Mouse (Mus musculus): ENCODE measurements around the gene Rbfox3.

Gene Rbfox3

DNA sequence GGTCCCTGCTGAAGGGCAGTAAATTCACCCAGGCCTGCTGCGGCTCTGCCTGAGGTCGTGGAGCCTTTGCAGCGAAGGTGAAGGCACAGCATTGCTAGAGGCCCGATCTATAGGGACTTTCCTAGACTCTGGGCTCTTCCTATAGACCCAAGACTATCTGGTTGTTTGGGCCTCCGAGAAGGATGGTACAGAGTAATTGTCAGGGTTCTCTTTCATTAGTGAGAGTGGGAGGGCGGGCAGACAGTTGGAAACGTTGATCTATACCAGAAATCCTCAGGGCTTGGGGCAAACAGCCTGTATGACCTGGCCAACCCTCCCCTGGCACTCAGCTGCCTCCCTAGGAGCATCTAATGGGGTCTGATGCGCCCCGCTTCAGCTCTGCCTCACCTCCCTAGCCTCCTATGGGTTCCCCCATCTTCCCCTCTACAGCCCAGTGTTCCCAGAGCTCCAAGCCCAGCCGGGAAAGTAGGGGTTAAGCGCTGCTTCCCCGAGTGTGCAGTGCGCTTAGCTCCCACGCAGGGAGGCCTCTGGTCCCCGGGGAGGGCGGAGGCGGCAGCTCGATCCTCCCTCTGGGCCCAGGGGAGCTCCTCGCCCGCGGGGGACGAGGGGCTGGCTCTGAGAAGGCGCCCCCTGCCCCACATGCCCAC is 4.5 kb downstream of the Rbfox3 start:
- no peak for ATAC-seq (ENCODE audit: insufficient number of reproducible peaks, low FRiP score, low TSS enrichment)

DNA sequence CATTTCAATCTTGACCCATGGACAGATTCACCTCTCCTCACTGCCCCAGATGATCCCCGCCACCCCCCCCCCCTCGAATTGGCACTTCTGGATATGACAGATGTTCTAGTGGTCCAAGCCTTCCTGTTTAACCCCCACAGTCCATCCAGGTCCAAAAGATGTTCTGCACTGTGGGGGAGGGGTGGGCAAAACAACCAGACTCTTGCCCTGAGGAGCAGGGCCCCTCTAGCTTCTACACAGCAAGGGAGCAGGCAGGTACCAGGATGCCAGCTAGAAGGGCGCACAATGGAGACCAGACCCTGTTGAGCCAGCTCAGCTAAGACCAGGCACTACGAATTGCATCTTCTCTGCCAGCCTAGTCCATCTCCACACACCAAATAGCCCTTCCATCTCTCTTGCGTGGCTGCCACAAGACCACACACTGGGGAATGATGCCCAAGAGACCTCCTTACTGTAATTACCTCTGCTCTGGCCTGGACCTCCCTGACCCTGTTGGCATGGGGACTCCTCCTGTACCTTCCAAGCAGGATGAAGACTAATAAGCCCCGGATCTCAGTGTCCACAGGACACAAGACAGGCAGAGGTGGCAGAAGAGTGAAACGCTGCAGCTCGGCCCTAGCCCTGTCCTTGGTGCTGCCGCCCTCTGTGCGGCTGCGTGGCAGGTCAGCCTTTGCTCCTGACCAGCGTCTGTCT is 5.1 kb downstream of the Rbfox3 start:
- ATAC-seq (ENCODE audit: insufficient number of reproducible peaks, low FRiP score, low TSS enrichment) = no peak

DNA sequence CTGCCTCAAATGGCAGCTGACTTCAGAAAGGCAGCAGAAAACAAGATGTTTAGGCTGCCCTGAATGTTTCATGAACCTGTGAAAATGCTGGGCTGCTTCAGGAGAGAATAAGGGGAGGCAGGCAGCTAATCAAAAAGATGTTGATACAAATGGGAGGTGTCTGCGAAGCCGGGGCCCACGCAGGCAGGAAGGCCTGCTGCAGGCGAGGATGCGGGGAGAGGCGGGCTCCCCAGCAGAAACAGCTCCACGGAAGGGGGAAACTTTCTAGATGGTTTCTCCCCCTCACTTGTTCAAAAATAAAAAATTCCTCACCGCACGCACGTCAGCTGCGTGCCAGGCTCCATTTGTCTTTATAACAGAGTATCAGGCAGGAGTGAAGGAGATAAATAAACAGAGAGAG is 5.7 kb downstream of the Rbfox3 start:
- ATAC-seq (ENCODE audit: insufficient number of reproducible peaks, low FRiP score, low TSS enrichment) = no peak

DNA sequence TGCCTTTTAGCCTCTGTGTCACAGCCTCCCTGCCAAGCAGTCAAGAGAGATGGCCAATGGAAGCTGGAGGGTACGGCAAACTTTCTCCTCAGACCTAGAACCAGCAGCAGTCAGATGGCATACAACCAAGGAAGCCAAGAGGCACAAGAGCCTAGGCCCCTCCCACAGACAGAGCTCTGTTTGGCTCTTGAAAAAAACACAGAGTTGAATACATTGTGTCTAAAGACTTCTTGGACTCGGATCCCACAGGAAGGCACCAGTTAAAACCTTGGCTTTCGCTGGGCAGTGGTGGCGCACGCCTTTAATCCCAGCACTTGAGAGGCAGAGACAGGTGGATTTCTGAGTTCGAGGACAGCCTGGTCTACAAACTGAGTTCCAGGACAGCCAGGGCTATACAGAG is 7.1 kb downstream of the Rbfox3 start:
- no peak for ATAC-seq (ENCODE audit: insufficient number of reproducible peaks, low FRiP score, low TSS enrichment)

DNA sequence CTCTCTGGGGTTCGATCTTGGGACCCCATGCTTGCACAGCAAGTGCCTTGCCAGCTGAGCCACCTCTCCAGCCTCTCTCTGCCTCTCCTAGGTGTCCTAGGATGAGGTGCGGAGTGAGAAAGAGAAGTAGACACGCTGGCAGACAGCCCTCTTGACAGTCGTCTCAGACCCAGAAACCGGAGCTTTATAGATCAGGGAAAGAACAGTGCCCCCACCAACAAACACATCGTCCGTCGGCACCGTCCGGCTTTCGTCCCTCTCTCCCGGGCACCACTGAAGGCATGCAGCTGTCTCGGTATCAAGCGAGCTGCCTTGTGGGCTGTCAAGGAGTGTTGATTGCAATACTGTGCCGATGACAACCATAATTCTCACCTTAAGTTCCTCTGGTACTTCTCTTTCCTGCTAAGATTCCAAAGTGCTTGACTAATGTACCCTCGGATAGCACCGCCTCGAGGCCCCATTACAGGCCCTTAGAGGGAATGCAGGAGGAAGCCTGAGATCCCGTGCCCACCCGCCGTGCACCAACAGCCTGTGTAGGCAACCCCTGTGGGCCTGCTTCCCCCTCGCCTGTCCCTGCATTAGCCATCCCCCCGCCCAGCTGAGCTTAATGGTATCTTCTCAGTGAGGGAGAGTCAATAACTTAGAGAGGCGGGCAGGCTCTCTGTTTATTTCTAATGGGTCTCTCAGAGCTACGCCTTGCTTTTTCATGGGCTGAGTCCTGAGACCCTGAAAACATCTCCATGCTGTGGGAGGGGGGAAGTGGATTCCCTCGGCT is 11.4 kb downstream of the Rbfox3 start:
- ATAC-seq (ENCODE audit: insufficient number of reproducible peaks, low FRiP score, low TSS enrichment) = no peak

DNA sequence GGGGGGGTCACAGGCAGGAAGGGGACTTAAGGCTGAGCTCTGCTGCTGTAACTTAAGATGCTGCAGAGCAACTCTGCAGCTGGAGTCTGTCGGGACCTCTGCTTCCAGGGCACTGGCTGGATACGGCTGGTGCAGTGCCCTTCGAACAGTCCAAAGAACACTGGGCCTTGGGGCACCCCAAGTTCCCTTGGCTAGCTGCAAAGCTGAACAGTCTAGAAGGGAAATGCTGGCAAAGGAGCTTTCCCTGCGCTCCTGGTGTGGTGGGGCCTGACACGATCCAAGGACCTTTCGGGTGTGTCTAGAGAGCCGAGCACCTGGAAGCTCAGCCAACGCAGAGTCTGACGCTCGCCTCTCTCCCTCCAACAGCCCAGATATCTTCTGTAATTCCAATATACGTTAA is 12.8 kb downstream of the Rbfox3 start:
- ATAC-seq (ENCODE audit: insufficient number of reproducible peaks, low FRiP score, low TSS enrichment) = no peak

DNA sequence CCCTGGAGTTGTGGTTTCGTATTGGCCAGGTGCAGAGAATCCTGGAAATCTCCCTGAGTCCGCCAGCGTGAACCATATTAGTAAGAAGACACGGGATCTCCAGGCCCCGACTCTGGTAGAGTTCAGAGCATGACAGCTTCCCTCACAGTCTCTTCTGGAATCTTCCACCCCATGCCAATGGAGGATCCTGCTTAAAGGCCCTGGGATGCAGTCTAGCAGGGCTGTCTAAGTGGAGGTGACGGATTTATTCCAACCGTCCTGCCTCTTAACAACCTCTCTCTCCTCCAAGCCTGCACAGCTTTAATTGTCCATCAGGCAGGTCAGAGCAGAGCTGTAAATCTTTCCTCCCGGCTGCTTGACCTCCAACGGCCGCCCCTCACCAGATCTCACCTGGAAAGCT is 13.2 kb downstream of the Rbfox3 start:
- ATAC-seq (ENCODE audit: insufficient number of reproducible peaks, low FRiP score, low TSS enrichment) = no peak

DNA sequence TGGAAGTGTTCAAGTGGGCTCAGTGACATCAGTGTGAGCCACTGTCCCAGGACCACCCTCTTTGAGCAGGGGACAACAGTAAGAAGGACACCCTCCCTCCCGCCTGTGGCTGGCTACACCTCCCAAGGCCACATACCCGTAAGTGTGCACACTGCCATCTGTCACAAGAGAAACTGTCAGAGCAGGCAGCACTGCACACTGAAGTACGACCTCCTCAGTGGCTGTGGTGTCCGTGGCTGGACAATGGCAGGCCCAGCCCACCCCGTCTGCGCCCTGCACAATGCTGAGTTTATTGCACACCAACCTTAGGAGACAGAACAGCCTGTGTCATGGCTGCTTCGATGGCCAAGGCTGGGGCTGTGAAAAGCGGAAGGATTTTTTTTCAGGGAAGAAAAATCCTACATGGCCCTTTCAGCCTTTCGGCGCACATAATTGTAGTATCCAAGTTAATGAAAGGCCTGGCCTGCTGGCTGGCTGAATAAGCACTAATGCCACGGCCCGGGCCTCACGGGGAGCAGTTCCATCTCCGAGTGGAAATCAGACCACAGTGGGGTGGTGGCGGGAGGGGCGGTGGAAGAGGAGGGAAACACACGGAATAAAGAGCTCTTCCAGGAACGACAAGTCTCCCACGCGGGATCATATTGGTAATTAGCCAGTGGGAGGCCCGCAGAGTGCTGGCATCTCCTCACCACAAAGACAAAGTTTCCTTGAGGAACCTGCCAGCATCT is 14.1 kb downstream of the Rbfox3 start:
- no peak for ATAC-seq (ENCODE audit: insufficient number of reproducible peaks, low FRiP score, low TSS enrichment)

DNA sequence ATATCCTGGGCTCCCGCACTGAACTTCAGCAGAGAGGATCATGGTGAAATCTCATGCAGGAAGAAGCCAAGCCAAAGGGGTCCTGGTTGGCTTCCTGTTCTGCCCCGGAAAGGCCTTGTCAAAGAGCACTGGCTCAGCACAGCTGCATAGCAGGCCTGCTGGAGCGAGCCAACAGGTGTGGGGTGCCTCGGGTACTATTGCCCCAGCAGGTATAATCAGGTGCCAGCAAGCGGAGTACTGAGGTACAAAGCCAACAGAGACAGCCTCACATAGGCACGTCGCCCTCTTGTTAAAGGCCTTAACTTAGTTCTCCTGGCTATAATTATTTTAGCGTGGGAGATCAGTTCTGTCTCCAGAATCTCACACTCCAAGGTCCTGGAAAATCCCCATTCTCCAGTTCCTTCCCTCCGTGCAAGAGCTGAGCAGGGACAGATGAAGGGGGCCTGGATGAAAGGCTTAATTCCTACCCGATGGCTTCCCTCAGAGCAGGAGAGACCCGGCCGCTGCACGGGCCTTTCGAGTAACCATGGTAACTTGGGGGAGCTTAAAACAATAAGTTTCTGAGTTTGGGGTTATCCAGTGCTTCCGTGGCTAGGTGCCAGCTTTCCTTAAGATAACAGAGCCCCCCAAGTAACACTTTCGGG is 15.2 kb downstream of the Rbfox3 start:
- ATAC-seq (ENCODE audit: insufficient number of reproducible peaks, low FRiP score, low TSS enrichment) = no peak

DNA sequence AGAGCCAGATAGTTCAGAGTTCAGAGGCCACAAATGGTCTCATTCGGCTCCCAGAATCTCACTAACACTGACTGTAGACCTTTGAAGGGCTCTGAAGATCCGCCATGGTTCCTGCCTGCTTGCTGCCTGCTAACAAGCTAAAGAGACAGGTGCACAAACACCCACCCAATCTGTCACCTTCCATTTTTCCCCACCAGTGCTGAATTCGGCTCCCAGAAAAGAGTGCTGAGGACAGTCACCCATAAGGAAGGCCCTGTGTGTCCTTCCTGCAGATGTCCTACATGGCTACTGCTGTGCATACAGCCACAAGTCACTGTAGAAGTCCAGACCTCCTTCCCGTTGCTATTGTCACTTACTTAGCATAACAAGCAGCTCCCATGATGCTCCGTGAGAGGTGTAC is 16.6 kb downstream of the Rbfox3 start:
- no peak for ATAC-seq (ENCODE audit: insufficient number of reproducible peaks, low FRiP score, low TSS enrichment)

DNA sequence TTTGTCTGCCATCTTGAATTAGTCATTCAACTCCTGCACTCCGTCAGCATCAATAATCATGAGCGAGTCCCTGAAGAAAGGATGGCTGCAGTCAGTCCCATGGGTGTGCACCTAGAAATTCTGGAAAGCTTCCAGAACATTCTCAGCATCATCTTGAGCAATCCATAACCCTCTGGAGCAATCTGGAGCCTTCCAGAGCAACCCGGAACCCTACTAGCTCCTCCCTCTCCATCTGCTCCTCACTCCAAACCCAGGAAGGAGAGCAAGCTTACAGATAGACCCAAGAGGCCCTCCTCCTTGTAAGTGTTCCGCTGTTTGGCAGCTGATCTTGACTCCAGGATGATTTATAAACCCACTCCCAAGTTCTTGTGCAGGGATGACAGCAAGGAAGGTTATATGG is 17.2 kb downstream of the Rbfox3 start:
- ATAC-seq (ENCODE audit: insufficient number of reproducible peaks, low FRiP score, low TSS enrichment) = no peak

DNA sequence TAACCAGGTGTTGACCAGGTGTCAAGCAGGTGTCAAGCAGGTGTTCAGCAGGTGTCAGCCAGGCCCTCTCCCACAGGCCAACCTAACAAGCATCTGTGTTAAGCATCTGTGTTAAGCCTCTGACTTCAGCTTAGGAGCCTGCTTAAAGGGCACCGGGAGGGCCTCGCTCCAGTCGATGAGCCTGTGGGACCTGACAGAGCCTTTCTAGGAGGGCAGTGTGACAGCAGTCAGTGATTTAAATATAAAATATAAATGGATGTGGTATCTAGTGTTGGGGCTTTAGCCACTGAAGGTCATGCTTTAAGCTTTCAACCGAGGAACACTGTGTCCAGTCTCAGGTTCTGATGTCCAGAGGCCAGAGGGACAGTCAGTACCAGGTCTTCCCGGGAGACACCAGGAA is 18.5 kb downstream of the Rbfox3 start:
- ATAC-seq (ENCODE audit: insufficient number of reproducible peaks, low FRiP score, low TSS enrichment) = no peak

DNA sequence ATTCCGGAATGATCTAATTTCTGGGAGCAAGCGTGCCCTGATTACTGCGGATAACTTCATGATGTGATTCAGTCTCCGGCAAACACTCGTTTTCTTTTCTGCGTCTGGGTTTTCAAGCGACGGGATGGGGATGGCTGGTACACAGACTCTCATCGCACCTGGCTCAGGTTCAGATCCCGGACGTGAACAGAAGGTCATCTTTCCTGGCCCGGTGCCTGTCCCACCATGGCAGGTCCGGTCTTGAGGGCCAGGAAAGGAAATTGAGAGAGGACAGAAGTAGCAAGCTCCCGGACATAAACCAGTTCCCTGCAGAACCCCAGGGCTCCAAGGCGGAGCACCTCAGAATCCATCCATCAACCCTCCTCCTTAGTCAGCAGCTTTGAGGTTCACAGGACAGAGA is 19.9 kb downstream of the Rbfox3 start:
- ATAC-seq (ENCODE audit: insufficient number of reproducible peaks, low FRiP score, low TSS enrichment) = peak; percentile 80

DNA sequence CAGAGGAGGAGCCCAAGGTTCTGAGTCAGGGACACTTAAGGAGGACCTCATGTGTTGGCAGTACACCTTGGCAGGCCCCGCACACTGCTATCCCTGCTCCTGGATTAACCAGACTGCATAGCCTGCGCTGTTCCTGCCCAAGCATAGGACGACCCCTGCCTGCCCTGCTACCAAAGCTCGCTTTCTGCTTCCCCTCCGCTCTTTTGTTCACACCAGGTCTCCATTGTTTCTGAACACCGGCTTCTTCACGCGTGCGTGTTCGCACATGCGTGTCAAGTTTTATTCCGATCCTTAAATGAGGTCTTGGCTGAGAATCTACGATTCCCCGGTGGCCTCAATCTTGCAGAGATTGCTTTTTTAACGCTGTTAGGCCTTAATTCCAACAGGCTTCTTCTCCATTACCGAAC is 20.4 kb downstream of the Rbfox3 start:
- ATAC-seq (ENCODE audit: insufficient number of reproducible peaks, low FRiP score, low TSS enrichment) = no peak

DNA sequence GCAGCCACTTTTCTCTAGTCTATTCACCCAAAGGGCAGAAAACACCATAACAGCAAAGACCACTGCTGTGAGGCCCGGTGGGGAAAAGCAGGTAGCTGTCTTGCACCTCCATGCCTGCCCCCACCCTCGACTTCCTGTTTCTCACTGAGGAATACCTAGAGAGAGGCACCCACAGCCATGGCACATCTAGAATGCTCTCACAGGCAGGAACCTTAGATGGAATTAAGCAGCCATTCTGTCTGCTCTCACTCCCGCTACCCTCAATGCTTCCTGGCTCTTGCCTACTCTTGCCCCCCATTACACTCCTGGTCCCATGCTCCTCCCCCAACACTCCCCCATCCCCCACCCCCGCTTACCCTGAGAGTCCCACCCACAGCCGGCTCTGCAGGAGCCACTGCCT is 20.9 kb downstream of the Rbfox3 start:
- ATAC-seq (ENCODE audit: insufficient number of reproducible peaks, low FRiP score, low TSS enrichment) = no peak

DNA sequence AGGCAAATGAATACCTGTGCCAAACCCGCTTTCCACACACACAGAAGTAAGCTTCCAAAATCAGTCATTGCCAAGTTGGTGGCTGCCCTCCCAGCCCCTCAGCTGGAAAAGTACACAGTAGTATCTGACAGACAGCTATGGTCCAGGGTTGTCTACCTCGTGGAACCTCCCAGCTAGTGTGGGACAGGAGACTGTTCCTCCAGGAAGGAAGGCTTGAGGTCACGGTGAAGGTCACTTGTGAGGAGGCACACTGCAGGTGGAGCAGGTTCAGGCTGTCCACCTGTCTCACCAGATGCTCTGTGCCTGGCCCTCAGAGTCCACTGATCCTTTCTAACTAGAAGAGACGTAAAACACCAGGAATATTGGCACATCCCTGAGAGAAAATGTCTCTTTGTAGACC is 21.9 kb downstream of the Rbfox3 start:
- no peak for ATAC-seq (ENCODE audit: insufficient number of reproducible peaks, low FRiP score, low TSS enrichment)

DNA sequence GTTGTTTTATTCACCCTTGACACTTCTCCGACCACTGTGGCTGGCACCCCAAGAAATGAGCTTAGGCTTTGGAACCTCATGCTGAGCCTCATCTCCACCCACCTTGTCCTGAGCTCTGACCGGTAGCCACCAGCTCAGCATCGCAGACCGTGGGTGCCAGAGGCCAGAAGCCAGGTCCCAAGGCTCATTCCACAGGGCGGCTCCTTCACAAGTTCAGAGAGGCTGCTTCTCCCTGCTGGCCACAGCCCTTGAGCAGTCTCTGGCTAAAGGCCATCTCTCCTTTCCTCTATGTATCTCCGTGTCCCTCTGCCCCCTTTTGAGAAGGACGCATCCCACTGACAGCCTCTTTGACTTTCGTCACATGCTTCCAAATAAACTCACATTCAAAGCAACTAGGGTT is 23.0 kb downstream of the Rbfox3 start:
- no peak for ATAC-seq (ENCODE audit: insufficient number of reproducible peaks, low FRiP score, low TSS enrichment)

DNA sequence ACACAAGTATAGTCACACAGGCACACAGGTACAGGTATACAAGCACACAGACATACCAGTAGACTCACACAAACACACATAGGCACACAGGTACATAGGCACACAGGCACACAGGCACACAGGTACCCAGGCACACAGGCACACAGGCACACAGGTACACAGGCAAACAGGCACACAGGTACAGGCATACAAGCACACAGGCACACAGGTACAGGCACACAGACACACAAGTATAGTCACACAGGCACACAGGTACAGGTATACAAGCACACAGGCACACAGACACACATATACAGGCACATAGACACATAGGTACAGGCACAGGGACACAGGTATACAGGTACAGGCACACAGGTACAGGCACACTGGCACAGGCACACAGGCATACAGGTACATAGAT is 24.2 kb downstream of the Rbfox3 start:
- no peak for ATAC-seq (ENCODE audit: insufficient number of reproducible peaks, low FRiP score, low TSS enrichment)

DNA sequence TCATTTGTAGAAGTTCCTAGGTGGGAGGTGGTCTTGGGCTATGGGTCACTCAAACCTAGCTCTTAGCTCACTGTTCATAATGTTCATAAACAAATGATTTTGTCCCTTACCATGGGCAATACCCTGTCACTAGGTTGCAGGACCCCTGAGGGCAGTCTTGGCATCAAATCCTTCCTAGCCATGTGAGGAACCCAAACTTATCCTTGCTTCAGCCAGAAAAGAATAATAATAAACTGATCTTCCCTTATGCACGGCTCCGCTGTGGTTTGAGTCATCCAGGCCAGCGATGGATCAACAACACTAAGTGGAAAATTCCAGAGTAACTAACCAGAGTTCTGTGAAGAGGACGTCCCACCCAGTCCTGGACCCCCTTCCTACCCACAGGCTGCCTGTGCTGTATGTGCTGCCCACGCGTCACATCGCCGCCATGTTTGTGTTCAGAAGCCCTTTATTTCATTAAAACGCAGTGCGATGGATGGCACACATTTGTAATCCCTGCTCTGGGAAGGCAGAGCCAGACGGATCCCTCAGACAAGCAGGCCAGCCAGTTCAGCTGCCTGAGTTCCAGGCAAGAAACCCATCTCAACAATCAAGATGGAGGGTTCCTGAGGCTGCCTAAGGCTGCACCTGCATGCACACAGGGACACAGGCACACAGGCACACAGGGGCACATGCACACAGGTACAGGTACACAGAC is 25.0 kb downstream of the Rbfox3 start:
- no peak for ATAC-seq (ENCODE audit: insufficient number of reproducible peaks, low FRiP score, low TSS enrichment)

DNA sequence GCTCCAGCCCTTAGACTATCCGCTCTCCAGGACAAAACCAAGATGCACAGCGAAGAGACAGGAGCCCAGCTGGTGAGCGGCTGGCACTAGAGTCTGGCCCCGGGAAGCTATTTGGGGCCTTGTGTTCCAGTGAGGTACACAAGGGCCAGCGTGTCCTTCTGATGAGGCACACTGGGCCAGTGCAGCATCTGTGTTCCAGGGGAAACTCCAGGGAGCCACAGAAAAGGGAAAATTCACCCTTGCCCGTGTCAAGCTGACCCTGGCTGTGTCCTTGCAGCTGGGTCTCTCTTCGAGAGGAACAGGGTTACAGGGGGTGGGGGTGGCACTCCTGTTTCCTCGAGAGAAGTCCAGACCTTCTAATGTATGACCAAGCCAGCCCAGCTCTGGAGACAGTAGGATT is 25.8 kb downstream of the Rbfox3 start:
- ATAC-seq (ENCODE audit: insufficient number of reproducible peaks, low FRiP score, low TSS enrichment) = no peak

Measured in cerebellum, adult (tissue).